Mouse (Mus musculus) liver, embryonic 14.5 days (tissue): ENCODE measurements around the gene Hepacam2.

ENCODE experiments used
- CTCF ChIP-seq: IDR thresholded peaks from 2 replicates; pipeline ENCODE4 v1.5.1; 2016; ENCODE audit warnings: antibody characterized with exemption, low read depth, control low read depth
- EP300 ChIP-seq: IDR thresholded peaks from 2 replicates; pipeline ENCODE4 v1.6.1; 2016; ENCODE audit warnings: antibody characterized with exemption, low read depth

- TF ChIP-seq EP300 = no peak
- TF ChIP-seq CTCF = no peak
These were observed 18.2 kb downstream of the Hepacam2 start for GRCm38 (mm10) chr6:3479853-3480252.
